Mouse (Mus musculus): Measurements from ENCODE around the gene Gm38100.

Gene Gm38100

DNA sequence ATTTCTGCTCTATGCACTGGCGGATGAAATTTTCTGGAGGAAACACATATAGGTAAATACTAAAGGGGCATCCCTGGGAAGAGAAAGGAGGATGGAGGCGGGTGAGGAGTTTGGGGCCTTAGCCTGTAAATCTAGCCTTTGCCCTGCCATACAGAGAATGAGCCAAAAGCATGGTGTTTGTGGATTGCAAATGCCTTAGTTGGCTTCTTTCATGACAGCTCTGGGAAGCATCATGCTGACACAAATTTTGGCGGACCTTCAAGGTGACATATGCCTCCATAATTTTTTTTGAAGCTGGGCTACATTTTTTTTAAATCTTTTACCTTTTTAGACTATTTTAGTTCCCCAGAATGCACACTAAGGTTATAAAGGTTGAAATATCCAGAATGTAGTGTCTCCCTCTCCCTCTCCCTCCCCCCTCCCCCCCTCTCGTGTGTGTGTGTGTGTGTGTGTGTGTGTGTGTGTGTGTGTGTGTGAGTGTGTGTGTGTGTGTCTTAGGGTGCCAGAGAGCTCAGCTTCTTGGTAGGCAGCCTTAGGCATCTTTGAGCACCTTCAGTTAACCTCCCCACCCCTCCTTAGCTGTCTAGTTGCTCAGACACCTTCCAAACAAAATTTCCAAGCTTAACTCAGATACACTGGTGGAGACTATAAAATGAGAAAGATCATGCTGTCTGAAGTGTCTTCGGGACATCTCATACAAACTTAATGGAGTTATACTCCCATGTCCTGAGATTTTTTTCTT, 47.0 kb downstream of the Gm38100 start:
- no peak for DNase-seq (ENCODE audit: low read depth, low spot score)

DNA sequence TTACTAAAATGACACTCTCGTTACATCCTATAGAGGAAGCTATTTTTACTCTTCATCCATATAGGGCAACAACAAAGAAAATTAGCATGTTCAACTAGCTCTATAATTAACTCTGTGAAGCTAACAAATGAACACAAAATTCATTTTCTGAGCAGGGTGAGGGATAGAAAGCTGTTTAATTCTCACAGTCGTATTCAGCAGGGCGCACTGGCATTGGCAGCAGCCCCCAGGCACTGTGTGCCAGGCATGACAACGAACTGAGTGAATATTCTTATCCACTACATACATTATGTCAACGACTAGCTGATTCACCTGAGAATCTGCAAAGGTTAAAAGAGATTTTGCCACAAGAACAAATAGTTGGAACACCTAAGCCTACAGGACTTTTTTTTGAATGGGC, 50.6 kb downstream of the Gm38100 start:
- DNase-seq (ENCODE audit: low read depth, low spot score), result no peak
